Mouse (Mus musculus): ENCODE data around the gene Ptma.

DNA sequence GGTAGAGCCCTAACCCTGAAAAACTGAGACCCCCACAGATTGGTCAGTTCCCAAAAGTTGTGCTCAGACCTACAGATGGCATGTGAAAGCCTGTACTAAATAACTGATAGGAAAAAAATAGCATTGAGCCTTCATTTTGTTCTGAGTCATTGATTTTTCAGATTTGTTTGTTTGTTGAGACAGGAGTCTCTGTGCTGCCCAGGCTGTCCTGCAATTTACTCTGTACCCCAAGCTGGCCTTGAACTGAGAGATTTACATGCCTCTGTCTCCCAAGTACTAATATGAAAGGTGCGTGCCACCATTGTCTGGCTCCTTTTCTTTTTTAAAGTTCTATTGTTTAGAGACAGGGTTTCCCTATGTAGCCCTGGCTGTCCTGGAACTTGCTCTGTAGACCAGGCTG, 41.2 kb upstream of the Ptma start:
- TF ChIP-seq CTCF (conservative IDR thresholded peaks at IDR 0.05; ENCODE audit: low read length), result no peak
- no peak for TF ChIP-seq POU5F1 (IDR thresholded peaks at IDR 0.05; ENCODE audit: borderline replicate concordance, low read length)
